Mouse (Mus musculus): ENCODE measurements around the gene Cdh6. TPM values are rescaled to one million over a fixed set of nuclear protein-coding genes. Genes with fewer than 3 reads are reported as not detected.

The Cdh6 gene
- polyA plus RNA-seq, 1 experiment from 2014 or later = 13.8 TPM

GRCm38 (mm10) chr15:13057302-13057701 lies 116.2 kb downstream of the Cdh6 start:
- Histone ChIP-seq H3K4me3 (replicated peaks) (no peak overlapping the region), H3K4me1 (no peaks in the 10 kb centered on the region), H3K27me3 (no peaks in the 10 kb centered on the region), H3K9ac (no peak overlapping the region), H3K27ac (replicated peaks) (no peak overlapping the region), H3K36me3 (no peaks in the 10 kb centered on the region), H3K9me3 (replicated peaks) (no peaks in the 10 kb centered on the region), H3K4me2 (replicated peaks) (no peak overlapping the region)
- 87% methylated on average over 10 of the region's 10 CpGs for WGBS
- no peak for ATAC-seq (ENCODE audit: insufficient number of reproducible peaks, low FRiP score, low TSS enrichment, low read depth)

GRCm38 (mm10) chr15:13047910-13048309 lies 125.6 kb downstream of the Cdh6 start:
- no peaks in the 10 kb centered on the region for H3K4me1 ChIP-seq
- no peak overlapping the region for H3K9ac ChIP-seq
- no peaks in the 10 kb centered on the region for H3K36me3 ChIP-seq
- no peak for ATAC-seq (ENCODE audit: insufficient number of reproducible peaks, low FRiP score, low TSS enrichment, low read depth)
- no peaks in the 10 kb centered on the region for H3K9me3 ChIP-seq (replicated peaks)
- 77% methylated on average over 7 of the region's 7 CpGs for WGBS
- H3K27ac ChIP-seq (replicated peaks) = no peak overlapping the region
- no peaks in the 10 kb centered on the region for H3K27me3 ChIP-seq
- H3K4me3 ChIP-seq (replicated peaks) = no peak overlapping the region
- no peak overlapping the region for H3K4me2 ChIP-seq (replicated peaks)

- H3K9me3 ChIP-seq (replicated peaks) = no peaks in the 10 kb centered on the region
- no peak for ATAC-seq (ENCODE audit: insufficient number of reproducible peaks, low FRiP score, low TSS enrichment, low read depth)
- WGBS = 45% methylated on average over 16 of the region's 16 CpGs
- H3K27ac ChIP-seq (replicated peaks) = no peak overlapping the region
- no peak overlapping the region for H3K4me2 ChIP-seq (replicated peaks)
- no peak overlapping the region for H3K4me3 ChIP-seq (replicated peaks)
- no peaks in the 10 kb centered on the region for H3K4me1 ChIP-seq
- H3K27me3 ChIP-seq = no peaks in the 10 kb centered on the region
- H3K9ac ChIP-seq = no peak overlapping the region
- H3K36me3 ChIP-seq = 0 out of 2 replicates have a peak, but pooled peaks cover 5% of the 10 kb centered on the region
Observed at GRCm38 (mm10) chr15:13034436-13034835, 139.0 kb downstream of the Cdh6 start.

GRCm38 (mm10) chr15:13030641-13031040 lies 142.8 kb downstream of the Cdh6 start:
- no peaks in the 10 kb centered on the region for H3K9me3 ChIP-seq (replicated peaks)
- H3K27ac ChIP-seq (replicated peaks) = no peak overlapping the region
- no peaks in the 10 kb centered on the region for H3K36me3 ChIP-seq
- no peak overlapping the region for H3K4me3 ChIP-seq (replicated peaks)
- no peaks in the 10 kb centered on the region for H3K27me3 ChIP-seq
- 74% methylated on average over 2 of the region's 2 CpGs for WGBS
- H3K9ac ChIP-seq = no peak overlapping the region
- H3K4me2 ChIP-seq (replicated peaks) = no peak overlapping the region
- ATAC-seq (ENCODE audit: insufficient number of reproducible peaks, low FRiP score, low TSS enrichment, low read depth) = no peak
- H3K4me1 ChIP-seq = no peaks in the 10 kb centered on the region

GRCm38 (mm10) chr15:13027513-13027912 lies 146.0 kb downstream of the Cdh6 start:
- Histone ChIP-seq H3K4me1 (no peaks in the 10 kb centered on the region), H3K36me3 (no peaks in the 10 kb centered on the region), H3K27ac (replicated peaks) (no peak overlapping the region), H3K9ac (no peak overlapping the region), H3K4me2 (replicated peaks) (no peak overlapping the region), H3K4me3 (replicated peaks) (no peak overlapping the region), H3K9me3 (replicated peaks) (no peaks in the 10 kb centered on the region), H3K27me3 (no peaks in the 10 kb centered on the region)
- 53% methylated on average over 5 of the region's 5 CpGs for WGBS
- ATAC-seq (ENCODE audit: insufficient number of reproducible peaks, low FRiP score, low TSS enrichment, low read depth) = no peak

- Histone ChIP-seq H3K4me1 (no peaks in the 10 kb centered on the region), H3K9me3 (replicated peaks) (peaks cover 5% of the 10 kb centered on the region; the same call in 1 of the 2 replicates), H3K27ac (replicated peaks) (no peak overlapping the region), H3K36me3 (no peaks in the 10 kb centered on the region), H3K9ac (no peak overlapping the region), H3K4me3 (replicated peaks) (no peak overlapping the region), H3K4me2 (replicated peaks) (no peak overlapping the region), H3K27me3 (no peaks in the 10 kb centered on the region)
- 65% methylated on average over 2 of the region's 2 CpGs for WGBS
- no peak for ATAC-seq (ENCODE audit: insufficient number of reproducible peaks, low FRiP score, low TSS enrichment, low read depth)
Observed at GRCm38 (mm10) chr15:13016756-13017357, 156.6 kb downstream of the Cdh6 start.

- no peaks in the 10 kb centered on the region for H3K27me3 ChIP-seq
- no peak overlapping the region for H3K4me3 ChIP-seq (replicated peaks)
- no peak overlapping the region for H3K27ac ChIP-seq (replicated peaks)
- no peaks in the 10 kb centered on the region for H3K36me3 ChIP-seq
- no peaks in the 10 kb centered on the region for H3K4me1 ChIP-seq
- no peak overlapping the region for H3K9ac ChIP-seq
- no peak overlapping the region for H3K4me2 ChIP-seq (replicated peaks)
- ATAC-seq (ENCODE audit: insufficient number of reproducible peaks, low FRiP score, low TSS enrichment, low read depth) = no peak
- WGBS = 60% methylated on average over 4 of the region's 4 CpGs
- H3K9me3 ChIP-seq (replicated peaks) = no peaks in the 10 kb centered on the region
Observed at GRCm38 (mm10) chr15:13008803-13009202, 164.7 kb downstream of the Cdh6 start.

GRCm38 (mm10) chr15:13005934-13006333 lies 167.5 kb downstream of the Cdh6 start:
- Histone ChIP-seq H3K36me3 (no peaks in the 10 kb centered on the region), H3K9me3 (replicated peaks) (no peaks in the 10 kb centered on the region), H3K4me3 (replicated peaks) (no peak overlapping the region), H3K9ac (no peak overlapping the region), H3K27ac (replicated peaks) (no peak overlapping the region), H3K4me2 (replicated peaks) (no peak overlapping the region), H3K4me1 (no peaks in the 10 kb centered on the region), H3K27me3 (no peaks in the 10 kb centered on the region)
- 71% methylated on average over 13 of the region's 13 CpGs for WGBS
- ATAC-seq (ENCODE audit: insufficient number of reproducible peaks, low FRiP score, low TSS enrichment, low read depth) = no peak

- WGBS = 64% methylated on average over 7 of the region's 7 CpGs
- H3K4me2 ChIP-seq (replicated peaks) = no peak overlapping the region
- H3K27me3 ChIP-seq = no peaks in the 10 kb centered on the region
- no peaks in the 10 kb centered on the region for H3K36me3 ChIP-seq
- no peaks in the 10 kb centered on the region for H3K4me1 ChIP-seq
- no peaks in the 10 kb centered on the region for H3K9me3 ChIP-seq (replicated peaks)
- no peak overlapping the region for H3K27ac ChIP-seq (replicated peaks)
- no peak overlapping the region for H3K4me3 ChIP-seq (replicated peaks)
- no peak for ATAC-seq (ENCODE audit: insufficient number of reproducible peaks, low FRiP score, low TSS enrichment, low read depth)
- no peak overlapping the region for H3K9ac ChIP-seq
Observed at GRCm38 (mm10) chr15:13001549-13001948, 171.9 kb downstream of the Cdh6 start.

- Histone ChIP-seq H3K4me1 (no peaks in the 10 kb centered on the region), H3K9ac (no peak overlapping the region), H3K4me3 (replicated peaks) (no peak overlapping the region), H3K4me2 (replicated peaks) (no peak overlapping the region), H3K27ac (replicated peaks) (no peak overlapping the region), H3K9me3 (replicated peaks) (no peaks in the 10 kb centered on the region), H3K36me3 (no peaks in the 10 kb centered on the region), H3K27me3 (no peaks in the 10 kb centered on the region)
- no peak for ATAC-seq (ENCODE audit: insufficient number of reproducible peaks, low FRiP score, low TSS enrichment, low read depth)
- WGBS = 73% methylated on average over 9 of the region's 9 CpGs
Observed at GRCm38 (mm10) chr15:12994563-12995359, 178.7 kb downstream of the Cdh6 start.

All from embryonic facial prominence, embryonic 15.5 days (tissue).